Mouse (Mus musculus): ENCODE results near the gene Gm13691.
"Not testable (repeated sequence)": the region's sequence is repeated elsewhere in the genome, so short reads cannot be mapped to it uniquely, and the experiment has no call there.

Gene Gm13691

DNA sequence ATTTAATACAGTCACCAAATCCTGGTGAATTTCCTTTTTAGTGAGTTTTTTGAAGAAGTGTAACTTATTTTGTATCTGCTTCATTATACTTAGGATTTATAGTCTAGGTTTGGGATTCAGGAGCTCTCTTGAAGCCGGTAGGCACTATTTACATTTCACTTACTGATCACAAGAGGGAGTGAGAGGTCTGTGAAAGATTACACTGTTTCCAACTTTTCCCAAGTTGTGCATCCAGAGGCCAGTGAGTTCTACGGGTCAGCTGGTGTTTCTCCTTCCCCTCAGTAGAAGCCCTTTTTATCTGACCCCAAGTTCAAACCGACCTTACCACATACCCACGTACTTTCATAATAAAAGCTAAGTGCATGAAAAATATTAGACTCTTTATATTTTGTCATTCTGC, 47.0 kb downstream of the Gm13691 start:
- no peak for DNase-seq

DNA sequence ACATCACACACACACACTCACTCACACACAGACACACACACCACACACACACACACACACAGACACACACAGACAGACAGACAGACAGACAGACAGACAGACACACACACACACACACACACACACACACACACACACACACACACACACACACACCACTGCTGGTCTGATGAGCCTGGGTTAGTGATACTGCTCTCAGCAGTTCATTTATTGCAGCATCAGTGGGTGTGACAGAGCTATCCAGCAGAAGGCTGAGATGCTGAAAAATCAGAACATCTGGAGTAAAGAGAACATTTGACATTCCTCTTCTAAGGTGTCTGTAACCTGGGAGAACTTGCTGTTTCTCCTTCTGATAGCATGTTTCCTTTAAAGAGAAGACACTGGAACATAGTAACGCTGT, 47.6 kb downstream of the Gm13691 start:
- not testable (repeated sequence) for DNase-seq

DNA sequence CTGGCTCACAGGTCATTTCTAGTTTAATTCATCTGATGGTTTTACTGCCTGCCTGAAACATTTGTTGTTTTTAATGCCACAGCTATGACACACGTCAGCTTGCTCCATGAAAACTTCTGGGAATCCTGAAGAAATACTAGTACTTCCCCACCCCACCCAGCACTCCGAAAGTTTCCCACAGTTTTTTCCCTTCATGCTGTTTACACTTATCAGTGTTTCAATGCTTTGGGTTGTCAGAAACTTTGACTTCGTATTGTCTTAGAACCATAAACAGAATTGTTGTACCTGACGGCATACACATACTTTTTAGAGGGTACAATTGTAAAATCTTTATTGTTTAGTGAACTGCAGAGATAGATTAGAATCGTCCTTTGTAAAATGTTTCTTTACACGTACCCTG, 48.9 kb downstream of the Gm13691 start:
- no peak for DNase-seq
